Mouse (Mus musculus): ENCODE measurements around the gene Gramd4.

Gene Gramd4

DNA sequence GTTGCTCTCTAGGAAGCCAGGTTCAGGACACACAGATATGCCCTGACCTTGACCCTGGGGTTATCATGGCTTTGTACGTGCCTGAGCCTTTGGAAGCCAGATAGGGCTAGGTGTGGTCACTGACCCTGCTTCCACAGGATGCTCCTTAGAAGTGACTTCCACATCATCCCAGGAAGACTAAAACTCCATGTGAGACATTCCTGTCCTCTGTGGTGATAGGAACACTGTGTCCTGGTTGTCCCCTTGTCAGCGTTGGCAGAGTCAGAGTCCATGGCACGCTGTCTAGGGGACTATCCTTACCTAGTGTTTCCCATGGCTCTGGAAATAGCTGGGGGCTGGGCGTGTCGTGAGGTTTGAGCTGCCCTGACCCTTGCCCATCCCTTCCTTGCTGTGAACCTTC lies 58.9 kb downstream of the Gramd4 start:
- no peak for DNase-seq (ENCODE audit: low spot score in 2 of 2)

DNA sequence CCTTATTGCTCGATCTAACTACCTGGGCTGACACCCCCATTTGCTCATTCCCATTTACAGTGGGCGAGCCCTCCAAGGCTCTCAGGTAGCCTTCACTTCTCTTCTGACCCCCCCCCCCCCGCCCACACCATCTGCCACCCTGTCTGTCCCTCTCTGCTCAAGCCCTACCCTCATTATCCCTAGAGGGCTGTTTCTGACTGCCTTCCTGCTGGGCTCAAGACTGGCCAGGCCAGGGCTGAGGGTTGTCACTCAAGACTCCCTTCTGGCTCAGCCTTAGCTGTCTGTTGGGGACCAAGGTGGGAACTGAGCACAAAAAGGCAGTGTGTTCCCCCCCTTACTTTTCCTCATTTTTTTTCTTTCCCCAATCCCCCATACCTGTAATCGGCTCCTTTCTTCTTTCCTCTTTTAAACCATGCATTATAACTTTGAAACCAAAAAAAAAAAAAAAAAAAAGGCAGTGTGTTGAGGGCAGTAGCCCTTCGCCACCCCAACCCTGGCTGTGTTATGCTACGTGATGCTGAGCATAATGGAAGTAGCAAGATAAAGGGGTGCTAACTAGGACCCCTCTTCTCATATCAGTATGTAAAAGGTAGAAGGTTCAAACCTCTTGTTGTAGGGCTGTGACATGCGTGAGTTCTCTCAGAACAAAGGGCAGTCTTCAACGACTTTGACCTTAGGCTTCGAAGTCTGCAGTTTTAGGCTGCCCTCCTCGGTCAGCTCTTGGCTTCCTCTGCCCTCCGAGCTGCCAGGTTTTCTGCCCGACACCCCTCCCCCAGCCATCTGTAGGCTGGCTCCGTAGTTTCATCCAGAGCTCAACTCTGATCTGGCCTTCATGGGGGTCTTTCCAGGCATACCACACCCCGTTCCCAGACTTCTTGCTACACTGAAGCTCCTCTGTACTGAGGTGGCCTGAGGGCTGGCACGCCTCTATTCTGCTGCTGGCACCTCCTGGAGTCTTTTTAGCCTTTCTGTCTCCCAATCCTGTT lies 59.9 kb downstream of the Gramd4 start:
- DNase-seq (ENCODE audit: low spot score in 2 of 2): no peak

DNA sequence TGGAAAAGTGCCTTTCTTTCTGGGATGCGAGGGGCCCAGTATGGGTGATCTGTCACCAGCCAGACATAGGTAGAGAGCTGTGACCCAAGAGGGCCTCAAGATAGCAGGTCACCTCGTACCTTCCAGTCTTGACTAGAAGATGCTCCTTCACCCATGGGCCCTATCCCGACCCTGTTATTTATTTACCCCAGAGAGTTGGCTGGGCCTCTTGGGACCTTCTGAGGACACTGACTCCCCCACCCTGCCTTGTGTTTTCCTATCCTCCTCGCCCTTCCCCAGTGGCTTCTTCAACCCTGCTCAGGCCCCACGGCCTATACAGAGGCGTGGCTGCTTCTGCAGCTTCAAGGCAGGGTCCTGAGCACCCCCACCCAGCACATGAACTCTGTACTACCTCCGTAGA lies 61.7 kb downstream of the Gramd4 start:
- DNase-seq (ENCODE audit: low spot score in 2 of 2): no peak

DNA sequence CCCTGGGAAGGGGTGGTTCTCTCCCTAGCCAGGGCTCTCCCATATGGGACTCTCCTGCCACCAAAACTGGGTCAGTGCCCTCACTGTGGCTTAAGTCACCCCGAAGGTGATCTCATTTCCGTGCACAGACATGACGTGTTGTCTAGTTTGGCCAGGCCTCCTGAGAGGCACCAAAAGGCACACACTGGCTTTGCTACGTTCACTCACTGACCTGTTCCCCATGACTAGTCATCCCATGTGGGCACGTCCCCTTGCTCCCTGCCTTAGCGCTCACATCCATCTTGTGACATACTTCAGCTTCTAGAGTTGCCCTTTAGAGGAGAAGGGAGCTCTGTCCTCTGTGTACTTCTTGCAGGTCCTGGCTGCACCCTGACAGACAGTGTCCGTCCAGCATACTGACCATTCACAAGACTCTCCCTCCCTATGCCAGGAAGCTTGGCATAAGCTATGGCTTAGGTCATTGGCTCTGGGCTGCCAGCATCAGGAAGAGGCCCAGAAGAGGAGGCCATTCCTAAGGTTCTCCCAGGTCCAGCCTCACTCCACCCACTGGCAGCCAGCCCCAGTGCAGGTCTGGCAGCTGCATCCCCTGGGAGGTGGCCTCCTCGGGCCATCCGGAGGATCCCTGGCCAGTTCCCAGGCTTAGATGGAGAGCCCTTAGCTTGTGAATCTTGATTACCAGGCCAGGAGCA lies 64.9 kb downstream of the Gramd4 start:
- no peak for DNase-seq (ENCODE audit: low spot score in 2 of 2)

DNA sequence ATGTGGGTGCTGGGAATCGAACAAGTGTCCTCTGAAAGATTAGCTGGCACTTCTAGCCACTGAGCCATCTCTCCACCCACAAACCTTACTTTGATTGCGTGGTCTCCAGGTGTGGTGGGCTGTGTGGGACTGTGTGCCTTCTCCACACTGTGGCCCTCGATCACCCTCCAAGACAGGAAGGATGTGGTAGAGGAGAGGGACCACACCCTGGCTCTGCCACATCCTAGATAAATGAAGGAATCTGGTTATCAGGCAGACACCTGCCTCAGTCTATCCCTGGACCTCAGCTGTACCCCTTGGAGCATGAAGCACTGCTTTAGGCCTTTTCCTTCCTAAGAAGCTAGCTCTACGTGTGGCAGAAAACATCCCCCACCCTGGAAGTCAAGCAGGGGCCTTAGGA lies 65.9 kb downstream of the Gramd4 start:
- DNase-seq (ENCODE audit: low spot score in 2 of 2): no peak

DNA sequence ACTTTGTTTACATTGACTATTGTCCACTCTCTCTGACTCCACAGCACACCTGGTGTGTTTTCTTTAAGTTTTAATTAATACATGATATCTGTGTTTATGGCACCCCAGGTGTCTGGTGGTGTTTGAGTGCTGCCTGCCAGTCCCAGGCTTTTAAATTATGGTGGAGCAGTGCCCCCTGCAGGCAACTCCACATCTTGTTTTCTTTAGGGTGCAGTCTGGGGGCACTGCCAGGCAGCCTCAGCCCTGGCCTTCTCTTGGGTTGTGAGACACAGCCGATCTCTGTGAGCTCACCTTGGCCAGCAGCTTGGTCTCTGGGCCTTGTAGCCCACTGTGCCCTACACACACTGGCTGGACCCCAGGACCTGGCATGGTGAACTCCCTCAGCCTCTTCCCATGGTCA lies 66.9 kb downstream of the Gramd4 start:
- peak; percentile 74 to 89 for DNase-seq (ENCODE audit: low spot score in 2 of 2)

DNA sequence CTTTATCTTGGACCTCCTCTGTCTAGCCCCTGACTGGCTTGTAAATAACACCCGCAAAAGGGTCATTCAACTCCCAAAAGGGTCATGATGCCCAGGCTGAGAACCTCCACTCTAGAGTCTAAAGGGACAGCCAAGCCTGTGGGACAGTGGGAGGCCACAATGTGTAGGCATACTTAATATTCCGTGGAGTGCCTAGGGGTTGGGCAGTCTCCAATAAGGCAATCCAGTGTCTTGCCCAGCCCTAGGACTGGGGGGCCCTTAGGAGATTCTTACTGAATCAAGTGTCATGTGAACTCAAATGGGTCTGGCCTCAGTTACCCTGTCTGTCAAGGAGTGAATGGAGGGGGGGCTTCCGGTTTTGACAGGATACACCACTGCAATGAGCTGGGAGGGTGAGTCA lies 71.5 kb downstream of the Gramd4 start:
- no peak for DNase-seq (ENCODE audit: low spot score in 2 of 2)

DNA sequence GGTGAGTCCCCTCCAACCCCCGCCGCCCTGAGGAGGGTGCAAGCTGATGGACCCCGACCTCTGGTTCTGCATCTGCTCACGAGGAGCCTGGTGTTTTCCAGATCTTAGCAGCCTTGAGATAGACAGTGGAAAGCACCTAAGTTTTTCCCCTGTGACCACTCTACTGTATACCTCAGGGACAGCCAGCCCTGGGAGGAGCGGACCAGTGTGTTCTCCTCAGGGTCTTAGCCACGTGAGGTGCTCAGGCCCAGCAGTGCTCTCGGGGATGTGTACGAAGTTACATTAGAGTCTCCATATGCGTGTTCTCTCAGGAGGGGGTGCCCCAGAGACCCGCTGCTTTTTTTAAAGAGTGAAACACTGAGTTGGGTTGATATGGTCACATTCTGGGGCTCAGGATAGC lies 73.2 kb downstream of the Gramd4 start:
- no peak for DNase-seq (ENCODE audit: low spot score in 2 of 2)

DNA sequence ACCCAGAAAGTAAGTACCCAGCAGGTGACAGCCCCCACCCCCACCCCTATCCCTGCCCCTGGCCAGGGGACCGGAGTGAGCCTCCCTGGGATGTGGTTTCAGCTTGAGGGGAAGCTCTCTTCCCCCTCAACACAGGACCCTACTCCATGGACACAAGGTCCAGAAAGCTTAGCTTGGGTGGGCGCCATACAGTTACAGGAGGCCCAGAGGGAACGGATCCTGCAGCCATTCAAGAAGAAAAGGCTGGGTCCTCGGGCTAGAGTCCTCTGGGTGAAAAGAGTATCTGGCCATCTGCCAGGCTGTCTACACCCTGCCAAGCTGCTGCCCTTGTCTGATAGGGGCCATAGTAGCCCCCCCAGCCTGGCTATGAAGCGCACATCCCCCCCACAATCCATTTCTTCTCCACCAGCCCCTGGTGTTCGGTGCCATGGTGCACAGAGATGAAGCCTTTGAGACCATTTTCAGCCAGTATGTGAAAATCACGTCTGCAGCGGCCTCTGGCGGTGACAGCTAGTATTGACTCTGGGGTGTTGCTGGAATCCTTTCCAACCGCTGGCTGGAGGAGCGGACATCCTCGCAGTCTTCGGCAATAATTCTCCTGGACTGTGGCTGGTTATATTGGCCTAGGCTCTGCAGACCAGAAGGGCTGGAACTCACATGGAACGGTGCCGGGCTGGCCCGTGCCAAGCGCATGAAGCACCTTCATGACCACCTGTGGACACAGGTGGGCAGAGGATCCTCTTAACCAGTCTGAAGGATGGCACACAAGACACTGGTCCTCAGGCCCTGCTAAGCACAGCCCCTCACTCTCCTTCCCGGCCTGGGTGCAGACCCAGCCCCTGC lies 77.7 kb downstream of the Gramd4 start:
- peak; percentile 84 to 91 for DNase-seq (ENCODE audit: low spot score in 2 of 2)

DNA sequence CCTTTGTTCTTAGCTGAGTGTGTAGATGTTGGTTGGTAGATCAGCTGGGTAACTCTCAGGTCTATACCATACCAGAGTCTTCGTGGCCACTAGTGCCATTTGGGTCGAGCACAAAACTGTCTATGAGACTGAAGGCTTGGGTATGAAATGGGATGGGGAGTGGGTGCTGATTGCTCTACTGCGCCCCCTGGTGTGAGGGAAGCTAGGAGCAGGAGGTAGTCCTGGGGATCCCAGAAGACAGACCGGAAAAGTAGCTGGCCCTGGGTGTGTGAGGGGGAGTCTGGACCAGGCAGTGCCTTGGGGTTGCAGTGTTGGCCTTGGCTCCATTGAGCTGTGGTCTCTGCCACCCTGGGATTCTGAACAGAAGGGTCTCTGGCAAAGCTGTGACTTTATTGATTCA lies 80.1 kb downstream of the Gramd4 start:
- DNase-seq (ENCODE audit: low spot score in 2 of 2): peak in 1 of 2 experiments; percentile 79

DNA sequence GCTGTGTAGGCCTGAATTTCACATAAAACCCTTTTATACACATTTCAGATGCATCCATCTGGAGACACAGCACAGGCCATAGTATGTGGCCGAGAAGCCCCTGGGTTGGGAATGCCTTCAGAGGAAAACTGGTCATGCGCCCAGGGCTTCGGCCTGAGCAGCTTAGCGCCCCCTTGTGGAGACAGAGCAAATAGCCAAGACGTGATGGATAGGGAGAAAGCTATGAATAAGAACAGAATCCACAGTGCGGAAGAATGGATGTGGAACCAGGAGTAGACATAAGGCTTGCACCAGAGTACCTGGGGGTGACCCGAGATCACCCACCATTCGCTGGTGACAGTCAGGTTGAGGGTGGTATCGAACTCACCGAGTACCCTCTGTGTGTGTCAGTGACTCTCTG lies 82.8 kb downstream of the Gramd4 start:
- peak in 1 of 2 experiments; percentile 74 for DNase-seq (ENCODE audit: low spot score in 2 of 2)

DNA sequence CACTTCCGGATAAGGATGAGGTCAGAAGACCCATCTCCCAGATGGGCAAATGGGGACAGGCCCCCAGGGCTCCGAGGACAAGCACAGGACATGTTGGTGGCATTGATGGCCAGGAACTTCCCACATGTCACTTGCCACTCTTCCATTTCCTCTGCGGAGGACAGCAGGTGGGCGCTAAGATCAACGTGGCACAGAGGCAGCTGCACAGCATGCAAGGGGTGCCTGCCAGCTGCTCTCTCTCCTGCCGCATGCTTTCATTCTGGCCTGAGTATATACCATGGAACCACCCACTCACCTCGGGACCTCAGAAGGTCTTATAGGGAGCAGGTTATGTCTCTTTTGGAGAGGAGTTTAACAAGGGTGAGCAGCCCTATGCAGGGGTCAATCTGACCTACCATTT lies 87.1 kb downstream of the Gramd4 start:
- DNase-seq (ENCODE audit: low spot score in 2 of 2): no peak

DNA sequence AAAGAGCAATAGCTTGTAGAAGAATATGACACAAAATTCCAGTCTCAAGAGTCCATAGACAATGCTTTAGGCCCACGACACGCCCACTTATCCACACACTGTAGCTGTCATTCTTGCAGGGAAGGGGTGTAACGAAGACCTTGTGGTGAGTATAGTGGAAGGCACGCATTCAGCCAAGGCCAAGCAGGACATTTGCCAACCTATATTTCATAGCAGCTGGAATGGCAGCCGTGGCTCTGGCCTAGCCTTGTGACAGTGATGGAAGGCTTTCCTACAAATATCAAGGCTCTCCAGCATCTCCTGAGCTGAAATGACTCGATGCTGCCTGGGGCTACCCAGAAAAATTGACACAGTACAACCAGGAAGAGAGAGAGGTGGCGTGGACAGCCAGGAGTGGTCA lies 87.6 kb downstream of the Gramd4 start:
- no peak for DNase-seq (ENCODE audit: low spot score in 2 of 2)

DNA sequence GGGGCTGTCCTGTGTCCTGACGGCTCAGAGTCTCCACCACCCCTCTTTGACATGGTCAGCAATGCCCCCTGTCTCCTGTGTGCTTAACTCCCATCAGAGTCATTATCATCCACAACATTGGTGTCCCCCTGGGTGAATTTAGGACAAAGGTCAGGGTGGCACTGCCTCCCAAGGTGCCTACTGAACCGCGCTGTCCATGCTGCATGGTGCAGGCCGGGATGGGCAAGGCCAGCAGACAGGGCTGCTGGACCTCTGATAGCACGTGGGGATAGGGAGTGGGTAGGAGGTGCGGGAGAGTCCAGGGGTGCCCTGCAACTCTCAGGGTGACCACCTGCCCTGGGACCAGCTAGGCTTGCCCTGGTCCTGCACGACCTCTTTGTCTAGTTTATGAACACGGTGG lies 89.4 kb downstream of the Gramd4 start:
- DNase-seq (ENCODE audit: low spot score in 2 of 2): no peak

DNA sequence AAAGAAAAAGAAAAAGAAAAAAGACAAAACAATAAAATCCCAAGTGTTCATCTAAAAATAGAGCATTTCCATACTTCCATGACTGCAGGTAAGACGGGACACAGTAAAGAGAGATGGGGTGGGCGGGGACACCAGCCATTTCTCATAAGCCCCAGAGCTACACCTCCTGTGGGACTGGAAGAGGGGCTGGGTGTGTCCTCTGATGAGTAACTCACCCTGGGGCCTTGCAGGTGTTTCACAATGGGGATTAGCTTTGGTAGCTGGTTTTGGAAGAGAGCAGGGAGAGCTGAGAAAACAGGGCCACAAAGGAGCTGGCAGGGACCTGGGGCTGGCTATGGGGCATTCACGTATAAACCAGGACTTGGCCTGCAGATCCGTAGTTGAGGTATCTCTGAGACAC lies 93.1 kb downstream of the Gramd4 start:
- DNase-seq (ENCODE audit: low spot score in 2 of 2): no peak

DNA sequence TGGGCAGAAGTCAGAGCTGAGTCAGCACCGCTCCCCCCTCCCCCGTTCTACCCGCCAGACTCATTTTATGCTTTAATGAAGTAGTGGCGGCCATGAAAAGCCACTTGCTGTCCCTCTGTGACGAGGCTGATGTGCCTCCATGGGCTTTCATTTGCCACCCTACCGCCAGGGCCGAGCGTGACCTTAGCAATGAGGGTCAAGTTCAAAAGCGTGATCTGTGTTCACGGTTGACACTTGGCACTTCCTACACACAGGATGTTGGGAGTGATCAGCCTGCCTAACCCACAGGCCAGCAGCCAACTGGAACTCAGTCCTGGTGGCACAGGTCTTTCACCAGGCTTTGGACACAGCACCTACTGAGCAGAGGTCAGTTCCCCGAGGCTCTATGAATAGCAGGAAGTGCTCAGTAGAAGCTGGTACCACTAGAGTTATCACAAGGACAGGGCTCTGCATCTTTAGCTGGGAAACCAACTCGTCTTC lies 96.0 kb downstream of the Gramd4 start:
- no peak for DNase-seq (ENCODE audit: low spot score in 2 of 2)

DNA sequence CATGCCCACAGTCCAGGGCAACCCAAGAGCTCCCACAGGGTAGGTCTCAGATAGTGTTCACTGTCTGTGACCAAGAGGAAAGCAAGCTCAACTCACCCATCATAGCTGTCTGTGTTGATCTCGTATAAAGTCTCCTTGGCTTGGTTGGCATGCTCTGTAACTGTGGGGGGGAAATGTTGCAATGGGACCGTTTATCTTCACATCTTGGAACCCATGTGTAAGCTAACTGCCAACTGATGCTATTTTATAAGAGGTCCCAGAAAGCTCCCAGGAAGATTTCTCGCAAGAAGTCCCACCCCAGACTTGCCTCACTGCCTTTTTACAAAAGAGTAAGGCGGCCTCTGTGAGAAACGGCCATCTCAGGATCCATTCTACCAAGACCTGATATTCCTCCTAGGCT lies 99.0 kb downstream of the Gramd4 start:
- DNase-seq (ENCODE audit: low spot score in 2 of 2): no peak

DNA sequence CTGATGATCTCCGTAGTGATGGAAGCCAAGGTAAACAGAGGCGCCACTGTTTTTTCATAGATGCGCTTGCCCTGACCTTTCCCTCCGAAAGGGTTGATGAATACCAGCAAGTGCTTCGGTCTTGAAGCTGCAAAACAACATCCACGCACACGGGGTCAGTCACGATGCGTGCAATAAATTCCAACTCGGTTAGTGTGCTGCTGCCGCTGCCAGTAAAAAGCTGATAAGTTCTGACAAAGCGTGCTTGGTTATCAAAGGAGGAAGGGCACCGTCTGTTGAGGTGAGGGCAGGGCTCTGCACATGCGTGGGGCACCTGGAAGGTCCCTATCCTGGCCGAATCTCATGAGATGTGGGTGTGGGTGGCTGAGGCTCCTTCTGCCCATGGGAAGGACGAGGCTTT lies 101.6 kb downstream of the Gramd4 start:
- no peak for DNase-seq (ENCODE audit: low spot score in 2 of 2)

DNA sequence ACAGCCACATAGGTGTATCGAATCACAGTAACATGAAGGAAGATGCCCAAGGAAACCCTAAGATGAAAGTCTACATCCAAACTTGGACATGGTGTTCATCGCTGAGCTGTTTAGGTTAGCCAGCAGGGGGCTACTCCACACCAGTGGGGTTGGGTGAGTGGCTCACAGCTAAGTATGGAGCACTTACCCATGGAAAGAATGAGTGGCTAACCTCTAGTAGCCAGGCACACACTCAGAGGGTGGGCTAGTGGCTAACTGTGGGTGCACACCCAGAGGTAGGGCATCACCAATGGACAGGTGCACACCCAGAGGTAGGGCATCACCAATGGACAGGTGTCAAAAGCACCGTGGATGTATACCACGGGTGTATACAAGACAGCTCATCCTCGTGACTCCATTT lies 102.2 kb downstream of the Gramd4 start:
- no peak for DNase-seq (ENCODE audit: low spot score in 2 of 2)

DNA sequence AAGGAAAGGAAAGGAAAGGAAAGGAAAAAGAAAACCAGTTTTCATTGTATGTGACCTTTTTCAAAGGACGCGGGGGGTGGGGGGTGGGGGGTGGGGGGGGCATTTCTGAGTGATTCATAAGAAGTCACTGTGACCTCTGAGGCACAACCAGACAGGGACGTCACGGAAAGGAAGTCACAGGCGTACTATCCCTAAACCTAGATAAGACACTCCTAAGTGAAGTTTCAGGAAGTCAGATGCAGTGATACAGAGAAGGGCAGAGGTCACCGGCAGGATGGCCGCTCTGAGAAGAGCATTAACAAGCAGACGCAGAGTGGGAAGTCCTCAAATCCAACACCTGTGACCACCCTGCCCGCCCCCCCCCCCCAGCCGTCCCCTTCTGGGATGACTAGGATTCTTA lies 103.4 kb downstream of the Gramd4 start:
- DNase-seq (ENCODE audit: low spot score in 2 of 2): no peak

DNA sequence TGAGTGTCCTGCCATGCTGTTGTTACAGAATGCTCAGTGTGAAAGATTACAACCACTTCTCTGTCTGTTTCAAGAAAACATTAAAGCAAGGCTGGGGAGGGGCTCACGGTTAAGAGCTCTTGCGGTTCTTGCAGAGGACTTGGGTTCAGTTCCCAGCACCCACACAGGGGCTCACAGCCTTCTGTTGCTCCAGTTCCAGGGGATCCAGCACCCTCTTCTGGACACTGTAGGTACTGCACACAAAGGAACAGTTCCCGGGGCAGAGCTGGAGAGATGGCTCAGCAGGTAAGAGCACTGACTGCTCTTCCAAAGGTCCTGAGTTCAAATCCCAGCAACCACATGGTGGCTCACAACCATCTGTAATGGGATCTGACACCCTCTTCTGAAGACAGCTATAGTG lies 104.3 kb downstream of the Gramd4 start:
- peak in 1 of 2 experiments; percentile 47 for DNase-seq (ENCODE audit: low spot score in 2 of 2)

DNA sequence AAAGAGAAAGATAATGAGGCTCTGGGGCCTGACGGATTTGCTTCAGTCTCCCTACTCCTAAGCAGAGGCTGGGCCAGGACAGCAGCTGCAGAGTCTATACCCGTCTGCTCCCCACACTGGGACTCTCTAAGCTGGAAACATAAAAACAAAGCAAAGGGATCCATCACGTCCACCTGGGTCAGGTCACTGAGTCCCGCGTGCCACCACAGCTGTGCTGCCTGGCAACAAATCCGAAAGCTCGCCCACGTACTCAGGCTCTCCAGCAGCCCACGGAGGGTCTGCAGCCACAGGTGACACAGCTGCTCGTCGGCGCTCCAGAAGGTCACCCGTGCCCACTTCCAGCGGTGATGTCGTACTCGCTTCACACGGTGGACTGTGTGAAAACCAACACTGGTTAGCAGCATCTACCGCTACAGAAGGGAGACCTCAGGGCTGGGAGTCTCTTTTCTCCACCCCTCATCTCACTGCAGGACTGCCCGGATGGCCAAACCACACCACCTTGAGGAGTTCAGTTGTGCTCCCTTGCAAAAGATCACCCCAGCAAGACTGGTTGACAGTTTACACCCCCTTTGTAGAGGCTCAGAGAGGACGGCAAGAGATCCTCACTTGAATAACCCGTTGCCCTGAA lies 107.3 kb downstream of the Gramd4 start:
- no peak for DNase-seq (ENCODE audit: low spot score in 2 of 2)

Measured in spleen, postnatal 10 days (tissue).